ENCODE assay signal across 15 mouse cellular contexts in the genomic region with DNA sequence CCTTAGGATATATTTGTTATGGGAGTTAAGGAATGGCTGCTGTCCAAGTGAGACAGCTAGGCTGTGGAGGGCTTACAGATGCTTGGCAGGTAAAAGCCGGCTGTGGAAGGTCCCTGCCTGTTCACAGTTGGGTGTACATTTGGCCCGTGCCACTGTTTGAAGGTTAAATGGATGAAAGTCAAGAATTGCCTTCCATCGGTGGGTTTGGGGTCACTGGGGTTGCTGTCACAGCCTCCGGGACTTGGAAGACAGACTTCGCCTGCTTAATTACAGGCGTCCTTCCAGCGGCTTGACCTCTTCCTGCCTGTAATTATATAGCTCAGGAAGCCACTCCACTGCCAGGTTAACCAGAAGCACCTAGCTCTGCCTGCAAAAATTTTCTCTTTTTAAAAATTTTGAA.
A peak's percentile ranks its signal among the peaks of the same experiment; 100 is the strongest.
DNase-seq lines count a peak whose midpoint lies in the region; ATAC-seq lines count a peak whose summit lies in the region.
"Had no signal": no experiment of that assay in that cellular context is flagged by ENCODE, and none has a peak within 500 bp of the region (broad histone marks: within the 10 kb centered on the region; RNA-seq: fewer than 3 reads in every experiment).

No protein-coding gene starts in this region.

- ATAC-seq in heart, embryonic 12.5 days (ENCODE audit: insufficient number of reproducible peaks, low FRiP score) = no peak
- ATAC-seq in kidney, embryonic 14.5 days (ENCODE audit: low FRiP score, low TSS enrichment) = peak; percentile 34; the same call in 1 of the 2 replicates
- ATAC-seq in hindbrain, embryonic 16.5 days = no peak
- ATAC-seq: forebrain, embryonic 14.5 days; intestine, embryonic 16.5 days; liver, embryonic 12.5 days had no signal

- H3K4me1 ChIP-seq in heart, embryonic 12.5 days (replicated peaks) = peaks cover 63% of the 10 kb centered on the region
- H3K4me1 ChIP-seq in kidney, embryonic 14.5 days (ENCODE audit: control insufficient read depth, insufficient read depth, low read length) = peaks cover 36% of the 10 kb centered on the region
- peaks cover 65% of the 10 kb centered on the region for H3K4me1 ChIP-seq in embryonic facial prominence, embryonic 10.5 days
- H3K4me1 ChIP-seq in hindbrain, embryonic 16.5 days (ENCODE audit: control insufficient read depth, insufficient read depth, low read depth, low read length) = peaks cover 28% of the 10 kb centered on the region
- H3K4me1 ChIP-seq: liver, embryonic 12.5 days had no signal

- H3K9ac ChIP-seq in heart, embryonic 12.5 days = no peak overlapping the region
- H3K9ac ChIP-seq in kidney, embryonic 14.5 days (ENCODE audit: low read depth, low read length) = no peak overlapping the region
- no peak overlapping the region for H3K9ac ChIP-seq in hindbrain, embryonic 16.5 days (ENCODE audit: low read depth, low read length)
- H3K9ac ChIP-seq: liver, embryonic 12.5 days had no signal

- no peaks in the 10 kb centered on the region for H3K27me3 ChIP-seq in heart, embryonic 12.5 days (replicated peaks)
- no peaks in the 10 kb centered on the region for H3K27me3 ChIP-seq in kidney, embryonic 14.5 days (ENCODE audit: control insufficient read depth, insufficient read depth, low read length)
- no peaks in the 10 kb centered on the region for H3K27me3 ChIP-seq in embryonic facial prominence, embryonic 10.5 days (replicated peaks; ENCODE audit: low read depth, poor library complexity, severe bottlenecking)
- no peaks in the 10 kb centered on the region for H3K27me3 ChIP-seq in hindbrain, embryonic 16.5 days (replicated peaks; ENCODE audit: control insufficient read depth, insufficient read depth, low read length)
- H3K27me3 ChIP-seq: liver, embryonic 12.5 days had no signal

- H3K4me2 ChIP-seq in heart, embryonic 12.5 days = no peak overlapping the region
- H3K4me2 ChIP-seq in kidney, embryonic 14.5 days (replicated peaks; ENCODE audit: low read depth, low read length) = no peak overlapping the region
- no peak overlapping the region for H3K4me2 ChIP-seq in hindbrain, embryonic 16.5 days (ENCODE audit: low read length)
- H3K4me2 ChIP-seq: liver, embryonic 12.5 days had no signal

- WGBS in heart, embryonic 12.5 days = 53% methylated on average over 7 of the region's 7 CpGs
- WGBS in kidney, embryonic 14.5 days = 8% methylated on average over 7 of the region's 7 CpGs
- WGBS in embryonic facial prominence, embryonic 10.5 days = 17% methylated on average over 7 of the region's 7 CpGs
- 38% methylated on average over 7 of the region's 7 CpGs for WGBS in hindbrain, embryonic 16.5 days

- H3K36me3 ChIP-seq in heart, embryonic 12.5 days = no peaks in the 10 kb centered on the region
- H3K36me3 ChIP-seq in kidney, embryonic 14.5 days (ENCODE audit: control insufficient read depth, insufficient read depth, low read length) = no peaks in the 10 kb centered on the region
- H3K36me3 ChIP-seq in embryonic facial prominence, embryonic 10.5 days (replicated peaks) = no peaks in the 10 kb centered on the region
- H3K36me3 ChIP-seq in hindbrain, embryonic 16.5 days (ENCODE audit: control insufficient read depth, insufficient read depth, low read length) = no peaks in the 10 kb centered on the region
- H3K36me3 ChIP-seq: liver, embryonic 12.5 days had no signal

- no peak for DNase-seq in heart, adult 18-20 months
- DNase-seq in kidney, adult 9 months = no peak
- peak; percentile 48 for DNase-seq in embryonic facial prominence, embryonic 10.5 days (ENCODE audit: low spot score)
- no peak for DNase-seq in frontal cortex, postnatal 10 days (ENCODE audit: low spot score in 2 of 2)
- DNase-seq in ovary, postnatal 36 days (ENCODE audit: low spot score) = no peak
- DNase-seq: adrenal gland, adult 8-10 months; gastrocnemius, postnatal 14 days; right cerebral cortex, postnatal 4 days had no signal

- no peaks in the 10 kb centered on the region for H3K9me3 ChIP-seq in heart, embryonic 12.5 days (replicated peaks)
- no peaks in the 10 kb centered on the region for H3K9me3 ChIP-seq in kidney, embryonic 14.5 days (ENCODE audit: control insufficient read depth, low read length)
- H3K9me3 ChIP-seq in embryonic facial prominence, embryonic 10.5 days = no peaks in the 10 kb centered on the region
- no peaks in the 10 kb centered on the region for H3K9me3 ChIP-seq in hindbrain, embryonic 16.5 days (ENCODE audit: control insufficient read depth, low read length)
- H3K9me3 ChIP-seq: liver, embryonic 12.5 days had no signal

- 0 out of 2 replicates have a peak overlapping the region, but pooled peaks have one; percentile 20 for H3K27ac ChIP-seq in heart, embryonic 12.5 days (ENCODE audit: poor library complexity, severe bottlenecking)
- H3K27ac ChIP-seq in kidney, embryonic 14.5 days (ENCODE audit: low read depth, low read length) = no peak overlapping the region
- H3K27ac ChIP-seq in embryonic facial prominence, embryonic 10.5 days (replicated peaks) = no peak overlapping the region
- 0 out of 2 replicates have a peak overlapping the region, but pooled peaks have one; percentile 29 for H3K27ac ChIP-seq in hindbrain, embryonic 16.5 days (ENCODE audit: low read depth, low read length)
- H3K27ac ChIP-seq: liver, embryonic 12.5 days had no signal

- no peak overlapping the region for H3K4me3 ChIP-seq in heart, embryonic 12.5 days
- H3K4me3 ChIP-seq in kidney, embryonic 14.5 days (ENCODE audit: low read length) = no peak overlapping the region
- H3K4me3 ChIP-seq in embryonic facial prominence, embryonic 10.5 days = no peak overlapping the region
- no peak overlapping the region for H3K4me3 ChIP-seq in hindbrain, embryonic 16.5 days (ENCODE audit: low read length)
- H3K4me3 ChIP-seq: liver, embryonic 12.5 days; myocyte had no signal

Comparison
In these comparisons a context has a peak if more than half of its experiments do, and no peak if none do; other contexts are left out.
1. H3K27ac ChIP-seq: peak in heart, embryonic 12.5 days (single experiment) and hindbrain, embryonic 16.5 days (single experiment); none in kidney, embryonic 14.5 days (single experiment) and embryonic facial prominence, embryonic 10.5 days (single experiment).